Mouse (Mus musculus): ENCODE measurements around the gene Vps37c.

Gene Vps37c

DNA sequence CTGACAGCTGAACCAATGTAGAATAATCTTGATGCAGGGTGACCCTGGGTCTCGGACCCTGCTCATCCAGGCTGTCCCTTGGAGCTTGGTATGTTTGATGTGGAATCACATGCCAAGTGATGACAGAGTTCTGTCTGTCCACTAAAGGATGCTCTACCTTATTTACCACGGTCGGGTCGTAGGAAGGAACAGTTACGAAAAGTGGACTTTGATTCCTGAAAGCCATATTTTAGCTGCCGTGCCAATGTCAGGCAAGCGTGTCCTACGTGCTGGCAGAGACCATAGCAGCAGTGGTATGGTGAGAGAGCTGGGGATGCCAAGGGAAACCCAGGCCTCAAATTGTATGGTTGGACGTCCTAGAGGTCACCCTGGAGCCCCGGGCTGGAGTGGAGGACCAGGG lies 25.0 kb downstream of the Vps37c start:
- DNase-seq (ENCODE audit: low spot score), result no peak

DNA sequence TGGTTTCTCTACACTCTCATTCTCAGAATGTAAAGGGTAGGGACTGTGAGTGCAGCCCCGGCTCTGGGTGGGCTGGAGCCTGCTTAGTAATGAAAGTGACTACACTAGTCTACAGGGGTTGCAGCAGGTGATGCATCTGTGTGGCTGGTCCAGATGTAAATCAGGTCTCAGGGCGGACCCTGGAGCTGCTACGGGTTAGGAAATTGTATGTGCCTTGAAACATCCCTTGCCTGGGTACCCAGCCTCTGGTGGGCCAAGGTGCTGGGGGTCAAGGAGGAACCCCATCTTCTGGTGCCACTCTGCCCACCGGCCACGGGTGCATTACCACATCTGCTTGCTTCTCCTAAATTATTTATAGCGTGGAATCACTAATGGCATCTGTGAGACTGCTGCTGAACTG lies 25.6 kb downstream of the Vps37c start:
- DNase-seq (ENCODE audit: low spot score), result no peak

DNA sequence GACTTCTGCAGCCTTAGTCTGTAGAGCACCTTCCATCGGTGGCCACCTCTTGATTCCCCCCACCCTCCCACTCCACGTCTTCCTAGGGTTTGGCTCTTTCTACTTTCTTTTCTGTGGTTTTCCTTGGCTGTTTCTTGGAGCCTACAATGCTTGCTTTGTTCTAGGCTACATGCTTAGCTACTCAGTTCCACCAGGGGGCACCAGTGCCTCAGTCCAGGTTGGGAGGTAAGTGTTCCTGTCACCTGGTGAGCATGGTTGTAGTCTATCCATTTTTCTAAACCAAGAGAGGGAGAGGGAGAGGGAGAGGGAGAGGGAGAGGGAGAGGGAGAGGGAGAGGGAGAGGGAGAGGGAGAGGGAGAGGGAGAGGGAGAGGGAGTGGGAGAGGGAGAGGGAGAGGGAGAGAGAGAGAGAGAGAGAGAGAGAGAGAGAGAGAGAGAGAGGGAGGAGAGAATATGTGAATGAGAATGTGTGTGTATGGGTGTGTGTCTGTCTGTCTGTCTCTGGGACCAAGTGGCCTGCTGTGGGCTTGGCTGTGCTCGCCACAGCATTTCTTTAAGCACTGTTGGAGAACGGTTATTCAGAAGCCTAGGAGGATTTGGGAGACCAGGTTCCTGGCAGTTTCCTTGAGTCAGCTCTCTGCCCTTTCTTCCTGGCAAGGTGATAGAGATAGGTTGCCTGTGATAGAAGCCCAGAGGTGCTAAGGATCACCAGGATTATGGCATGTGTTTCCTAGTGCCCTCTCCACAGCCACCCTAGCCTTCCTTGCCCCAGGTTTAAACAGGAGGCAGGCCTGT lies 26.3 kb downstream of the Vps37c start:
- DNase-seq (ENCODE audit: low spot score), result peak; percentile 80

DNA sequence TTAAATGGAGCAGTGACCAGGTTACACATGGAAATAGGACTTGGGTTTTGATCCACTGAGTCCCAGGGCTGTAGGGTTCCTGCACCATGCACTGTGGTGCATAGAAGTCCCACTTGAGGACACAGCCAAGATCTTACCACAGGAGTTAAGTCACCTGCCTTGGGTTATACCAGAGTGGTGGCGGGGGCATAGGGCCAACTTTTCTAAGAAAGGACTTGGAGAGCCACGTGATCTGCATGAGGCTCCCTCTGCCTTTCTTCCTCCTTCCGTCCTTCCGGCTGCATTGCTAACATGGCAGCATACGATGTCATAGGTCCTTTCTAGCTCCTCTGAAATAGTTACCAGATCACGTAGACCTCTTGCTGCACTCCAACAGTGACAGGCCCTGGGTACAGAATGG lies 26.9 kb downstream of the Vps37c start:
- no peak for DNase-seq (ENCODE audit: low spot score)

DNA sequence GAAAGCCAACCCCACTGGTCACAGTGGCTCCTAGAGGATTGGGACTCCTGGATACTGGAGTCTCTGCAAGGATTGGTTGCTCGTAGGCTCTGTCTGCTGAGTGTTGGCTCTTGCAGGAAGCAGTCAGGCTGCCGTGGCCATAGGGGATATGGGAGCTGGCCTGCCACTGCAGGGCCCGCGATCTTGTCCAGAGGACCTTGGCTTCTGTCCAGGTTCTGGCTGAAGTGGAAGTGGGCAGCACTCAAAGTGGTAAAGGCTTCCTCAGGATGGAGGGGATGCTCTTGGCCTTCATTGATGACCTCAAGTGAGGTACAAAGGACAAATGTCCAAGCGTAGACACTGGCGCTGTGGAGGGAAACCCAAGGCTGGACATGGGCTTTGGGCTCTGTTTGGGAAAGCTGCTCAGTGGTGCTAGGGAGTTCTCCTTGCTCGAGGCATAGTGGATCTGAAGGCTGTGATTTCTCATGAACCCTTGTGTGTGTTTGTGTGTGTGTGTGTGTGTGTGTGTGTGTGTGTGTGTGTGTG lies 29.8 kb downstream of the Vps37c start:
- DNase-seq (ENCODE audit: low spot score), result no peak

DNA sequence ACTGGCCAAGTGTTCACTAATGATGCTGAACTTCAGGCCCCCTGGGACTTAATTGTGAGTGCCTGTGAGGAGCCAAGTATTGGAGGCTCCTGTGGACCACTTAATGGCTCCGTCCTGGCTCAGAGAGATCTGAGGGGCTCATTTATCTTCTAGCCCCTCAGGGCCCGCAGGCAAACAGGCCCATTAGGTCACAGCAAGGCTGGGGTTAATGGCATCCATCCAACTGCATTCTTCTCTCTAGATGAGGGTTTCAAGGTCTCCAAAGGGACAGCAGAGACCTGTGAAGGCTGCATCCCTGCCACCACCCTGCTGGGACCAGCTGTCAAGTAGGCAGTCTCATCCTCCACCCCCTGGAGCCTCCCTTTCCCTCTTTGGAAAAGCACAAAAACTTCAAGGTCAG lies 31.2 kb downstream of the Vps37c start:
- DNase-seq (ENCODE audit: low spot score), result peak; percentile 32

- DNase-seq (ENCODE audit: low spot score), result peak; percentile 12
Measured at GRCm38 (mm10) chr19:10720524-10720923, 32.0 kb downstream of the Vps37c start.

DNA sequence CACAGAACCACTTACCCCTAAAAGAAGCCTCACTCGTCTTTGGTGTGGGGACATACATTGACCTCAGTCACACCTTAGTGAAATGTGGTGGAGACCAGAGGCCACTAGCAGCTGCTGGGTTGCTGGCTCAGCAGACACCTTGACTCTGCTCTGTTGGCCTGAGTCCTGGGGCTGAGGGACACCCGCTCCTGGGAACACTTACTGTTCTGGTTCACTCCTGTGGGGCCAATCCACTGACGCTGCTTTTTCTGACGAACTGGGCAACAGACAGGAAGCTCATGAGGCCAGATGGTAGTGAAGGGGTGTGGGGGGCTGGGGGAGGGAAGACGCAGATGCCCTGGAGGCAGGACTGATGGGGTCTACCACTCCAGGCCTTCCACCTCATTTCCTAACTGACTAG lies 32.5 kb downstream of the Vps37c start:
- no peak for DNase-seq (ENCODE audit: low spot score)

DNA sequence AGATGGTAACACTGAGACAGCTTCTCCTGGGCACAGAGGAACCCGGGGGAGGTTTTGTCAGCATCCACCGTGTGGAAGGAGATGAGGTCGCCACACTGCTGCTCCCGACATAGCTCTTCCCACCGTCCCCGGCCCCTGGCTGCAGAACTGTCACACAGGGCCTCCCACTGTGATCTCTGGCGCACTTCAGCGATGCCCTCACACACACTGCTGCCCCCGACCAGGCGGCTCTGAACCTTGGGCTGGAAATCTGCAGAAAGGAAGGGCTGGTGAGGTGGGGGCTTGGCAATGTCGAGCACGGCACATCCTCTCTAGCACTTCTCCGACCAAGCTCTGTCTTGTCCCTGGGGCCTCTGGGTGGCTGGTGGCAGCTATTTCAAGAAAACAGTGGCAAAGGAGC lies 34.5 kb downstream of the Vps37c start:
- DNase-seq (ENCODE audit: low spot score), result peak; percentile 32

GRCm38 (mm10) chr19:10723649-10724048 lies 35.1 kb downstream of the Vps37c start:
- no peak for DNase-seq (ENCODE audit: low spot score)

DNA sequence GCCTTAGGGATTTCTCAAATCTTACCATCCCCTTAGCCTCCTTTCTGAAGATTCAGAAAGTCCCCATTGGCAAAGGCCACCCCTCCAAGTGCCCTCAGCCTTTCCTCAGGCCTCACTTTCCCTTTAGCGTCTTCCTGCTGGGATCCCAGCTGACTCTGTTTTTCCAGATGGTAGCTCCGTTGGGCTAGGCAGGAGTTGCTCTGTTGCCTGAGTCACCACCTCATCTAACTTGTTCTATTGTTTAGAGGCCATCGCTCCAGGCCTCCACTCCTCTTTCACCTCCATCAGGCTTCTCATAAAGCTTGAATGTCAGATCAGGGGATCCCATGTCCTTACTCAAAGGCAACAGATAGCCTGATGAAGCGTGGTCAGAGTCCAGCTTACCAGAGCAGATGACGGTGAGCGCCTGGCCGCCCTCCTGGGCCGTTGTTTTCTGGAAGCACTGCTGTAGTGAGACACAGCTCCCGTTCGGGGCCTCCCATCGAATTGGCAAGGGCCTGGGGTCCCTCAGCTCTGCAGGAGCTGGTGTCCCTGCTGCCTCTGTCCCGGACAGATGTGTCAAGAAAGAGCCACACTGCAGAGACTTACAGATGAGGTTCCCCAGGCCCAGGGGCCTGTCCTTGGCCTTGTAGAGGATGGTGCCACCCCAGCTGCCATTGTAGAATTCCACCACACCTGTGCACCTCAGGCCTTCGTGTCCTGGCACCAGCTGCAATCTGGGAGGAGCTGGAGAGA lies 36.3 kb downstream of the Vps37c start:
- DNase-seq (ENCODE audit: low spot score), result no peak

DNA sequence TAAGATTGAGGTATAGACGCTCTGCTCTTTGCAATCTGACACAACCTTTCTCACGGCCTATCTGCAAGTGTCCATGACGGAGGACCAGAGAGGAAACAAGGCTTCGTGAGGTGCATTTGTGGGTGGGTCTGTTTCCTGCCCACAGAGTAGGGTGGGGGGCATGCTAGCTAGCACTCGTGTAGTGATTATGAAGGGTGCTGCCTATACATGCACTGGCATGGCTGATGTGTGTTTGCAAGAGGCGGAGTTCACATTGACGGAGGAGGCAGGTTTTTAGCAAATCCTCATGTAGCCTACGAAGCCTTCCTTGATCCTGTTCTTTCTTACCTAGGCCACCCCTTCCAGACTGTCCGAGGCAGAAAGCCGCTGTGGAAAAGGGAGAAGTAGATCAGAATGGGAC lies 41.4 kb downstream of the Vps37c start:
- DNase-seq (ENCODE audit: low spot score), result no peak

- no peak for DNase-seq (ENCODE audit: low spot score)
Measured at GRCm38 (mm10) chr19:10730469-10730868, 41.9 kb downstream of the Vps37c start.

- DNase-seq (ENCODE audit: low spot score), result no peak
Measured at GRCm38 (mm10) chr19:10731975-10732374, 43.4 kb downstream of the Vps37c start.

DNA sequence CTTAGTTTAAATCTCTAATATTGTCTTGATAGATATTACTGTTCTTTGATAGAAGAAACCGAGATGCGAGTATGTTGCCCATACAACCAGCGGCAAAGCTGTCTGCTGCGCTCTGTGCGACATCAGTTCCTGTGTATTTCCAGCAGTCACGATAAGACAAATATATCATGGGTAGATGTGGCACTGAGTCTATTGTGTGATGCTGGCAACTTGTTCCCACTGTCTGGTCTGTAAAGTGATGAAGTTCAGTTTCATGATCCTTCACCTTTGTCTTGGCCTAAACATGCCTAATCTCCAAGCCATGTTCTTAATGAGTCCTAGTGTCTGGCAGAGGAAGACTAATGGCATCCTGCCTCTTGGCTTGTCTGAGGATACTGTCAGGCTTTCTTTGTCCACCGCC lies 44.2 kb downstream of the Vps37c start:
- no peak for DNase-seq (ENCODE audit: low spot score)

DNA sequence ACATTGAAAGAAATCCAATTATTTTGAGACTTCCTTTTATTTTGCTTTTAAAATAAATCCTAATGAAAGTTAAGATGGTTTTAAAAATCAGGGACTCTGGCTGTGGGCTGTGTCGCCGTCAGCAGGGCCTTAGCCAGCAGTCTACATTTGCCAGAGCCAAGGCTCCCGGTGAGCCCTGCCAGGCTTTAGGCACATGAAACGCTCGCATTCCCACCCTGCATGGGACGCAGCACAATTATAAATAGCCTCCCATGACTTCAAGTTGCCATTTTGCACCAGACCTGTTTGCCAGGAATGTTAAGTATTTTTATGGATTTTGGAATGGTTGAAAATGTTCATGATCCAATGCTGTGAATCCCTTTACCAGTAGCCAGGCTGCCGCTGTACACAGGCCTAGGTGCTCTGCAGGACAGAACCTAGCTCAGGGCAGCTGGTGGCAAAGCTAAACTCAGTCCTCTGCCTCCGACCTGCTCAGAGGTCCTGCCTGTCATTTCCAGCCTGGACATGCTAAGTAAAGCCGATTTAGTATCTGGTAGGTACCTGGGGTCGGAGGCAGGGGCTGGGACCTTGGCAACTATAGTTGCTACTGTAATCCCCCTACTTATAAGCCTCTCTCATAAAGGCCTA lies 45.1 kb downstream of the Vps37c start:
- no peak for DNase-seq (ENCODE audit: low spot score)

DNA sequence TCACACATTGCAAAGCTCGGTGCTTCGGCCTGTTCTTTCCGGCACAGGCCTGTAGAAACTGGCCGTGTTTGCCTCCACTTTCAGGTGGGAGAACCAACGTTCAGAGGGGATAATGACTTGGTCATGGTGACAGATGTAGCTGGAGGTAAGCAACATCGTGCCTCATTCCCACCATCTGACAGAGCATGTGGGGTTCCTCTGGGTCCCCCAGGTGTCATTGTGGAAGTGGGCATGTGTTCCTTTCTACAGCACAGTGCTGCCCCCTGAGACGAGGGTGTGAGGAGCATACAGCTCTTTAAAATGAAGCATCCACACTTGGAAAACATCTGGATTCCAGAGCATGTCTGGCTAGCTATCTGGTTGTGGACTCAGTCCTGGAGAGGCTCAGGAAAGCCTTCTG lies 46.0 kb downstream of the Vps37c start:
- no peak for DNase-seq (ENCODE audit: low spot score)

DNA sequence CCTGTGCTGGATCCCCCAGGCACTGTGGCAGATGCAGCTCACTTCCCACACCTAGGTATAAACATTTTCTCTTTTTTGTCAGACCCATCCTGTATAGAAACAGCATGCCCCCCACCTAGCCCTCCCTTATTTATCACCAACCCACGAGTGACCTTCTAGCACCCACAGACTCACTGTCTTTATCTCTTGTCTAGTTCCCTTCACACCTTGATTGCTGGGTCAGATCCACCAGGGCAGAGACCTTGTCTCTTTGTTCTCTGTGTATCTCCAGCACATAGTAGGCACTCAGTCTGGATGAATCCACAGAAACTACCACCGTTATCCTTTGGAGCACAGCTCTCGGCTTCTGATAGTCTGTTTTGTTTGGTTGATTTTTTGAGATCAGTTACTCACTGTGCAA lies 46.5 kb downstream of the Vps37c start:
- no peak for DNase-seq (ENCODE audit: low spot score)

DNA sequence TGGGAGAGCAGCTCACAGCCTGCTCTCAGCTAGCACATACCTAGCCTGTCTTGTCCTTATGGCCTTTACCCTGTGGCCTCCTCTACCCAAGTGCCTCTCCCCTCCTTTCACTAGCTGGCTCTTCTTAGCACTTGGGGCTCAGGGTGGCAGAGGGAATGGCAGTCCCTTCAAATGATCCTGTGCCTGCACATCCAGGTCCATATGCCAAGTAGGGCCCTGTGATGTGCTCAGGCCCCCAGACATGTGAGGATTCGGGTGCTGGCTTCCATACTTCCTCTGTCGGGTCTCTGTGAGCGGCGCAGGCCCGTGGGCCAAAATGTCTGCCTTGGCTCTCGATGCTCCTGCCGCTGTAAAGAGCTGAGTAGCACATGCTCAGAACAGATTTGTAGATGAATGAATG lies 47.3 kb downstream of the Vps37c start:
- DNase-seq (ENCODE audit: low spot score), result no peak

DNA sequence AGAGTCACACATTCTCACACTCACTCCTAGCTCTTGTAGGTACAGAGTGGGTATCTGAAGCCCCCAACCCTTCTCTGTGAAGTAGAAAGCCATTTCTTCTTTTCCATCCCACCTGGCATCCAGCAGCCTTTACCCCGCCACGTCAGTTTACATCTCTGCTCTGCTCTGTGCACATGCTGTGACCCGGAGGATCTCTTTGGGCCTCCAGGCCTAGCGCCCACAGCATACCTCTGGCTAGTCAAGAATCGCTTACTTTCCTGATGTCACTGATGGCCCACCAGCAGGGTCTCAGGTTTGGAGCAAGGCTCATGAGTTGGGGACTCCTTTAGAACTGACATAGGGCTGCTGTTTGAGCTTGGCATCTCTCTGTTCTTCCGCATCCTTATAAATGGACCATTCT lies 49.5 kb downstream of the Vps37c start:
- DNase-seq (ENCODE audit: low spot score), result no peak

DNA sequence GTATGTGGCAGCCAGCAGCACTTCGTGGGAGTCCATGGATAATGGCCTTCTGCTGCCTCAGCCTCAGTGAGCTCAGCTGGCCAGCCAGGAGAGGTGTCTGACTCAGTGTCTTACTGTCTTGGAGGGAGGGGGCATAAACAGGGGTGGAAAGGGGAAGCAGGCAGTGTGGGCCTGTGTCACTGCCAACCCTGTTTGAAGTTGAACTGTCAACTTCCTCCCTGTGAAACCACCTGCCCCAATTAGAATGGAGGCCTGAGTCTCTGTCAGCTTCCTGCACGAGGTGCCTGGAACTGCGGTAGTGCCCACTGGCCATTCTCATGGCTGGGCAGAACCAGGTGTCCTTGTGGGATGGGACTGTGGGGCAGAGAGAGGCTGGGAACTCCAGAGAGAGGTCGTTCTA lies 50.3 kb downstream of the Vps37c start, which contains the start of gene Cd5:
Cd5 (minus strand) TSS at position 192 of the 400 bp plus-strand sequence.
- no peak for DNase-seq (ENCODE audit: low spot score)

DNA sequence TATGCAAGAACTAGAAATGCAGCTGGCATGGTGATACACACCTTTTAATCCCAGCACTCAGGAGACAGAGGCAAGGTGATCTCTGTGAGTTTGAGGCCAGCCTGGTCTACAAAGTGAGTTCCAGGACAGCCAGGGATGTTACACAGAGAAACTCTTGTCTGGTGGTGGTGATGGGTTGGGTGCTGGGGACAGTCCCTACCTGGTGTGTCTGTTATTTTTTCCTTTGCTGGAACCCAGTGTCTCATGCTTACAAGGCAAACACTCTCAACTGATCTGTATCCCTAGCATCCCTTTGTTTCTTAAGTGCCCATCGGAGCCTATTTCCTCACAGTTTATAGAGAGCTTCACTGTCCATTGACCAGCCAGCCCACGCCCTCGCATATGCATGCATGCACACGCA lies 51.4 kb downstream of the Vps37c start:
- no peak for DNase-seq (ENCODE audit: low spot score)
